Mouse (Mus musculus) heart, postnatal 10 days (tissue): Measurements from ENCODE around the gene Fam69a. TPM values are rescaled to one million over a fixed set of nuclear protein-coding genes. Genes with fewer than 3 reads are reported as not detected.
"Not testable (repeated sequence)": the region's sequence is repeated elsewhere in the genome, so short reads cannot be mapped to it uniquely, and the experiment has no call there.

Experiments used
- DNase-seq, 2 experiments: peaks; one replicate each; pipeline ENCODE4 v3.0.0; 2021
- intact Hi-C: fragments of 180-260 bp; cut with DNase I; formaldehyde crosslinking; loops from one replicate; pipeline ENCODE4 v1.15.1; 2025
- total RNA-seq, 2 experiments: library from RNA; stranded (reverse); gene quantifications; 2 replicates each; pipeline ENCODE4 v1.2.3; 2021

Fam69a gene
- total RNA-seq, 2 experiments from 2014 or later, result 9.0 to 10.4 TPM

- intact Hi-C loops, result loop anchor here (1.0 to 5.0 kb wide), 2 partner anchors 46 to 65 kb away; no protein-coding TSS in a partner anchor
- peak; percentile 66 to 70 for DNase-seq
Observed at GRCm38 (mm10) chr5:107986255-107986966, 474 bp downstream of the Fam69a start.

DNA sequence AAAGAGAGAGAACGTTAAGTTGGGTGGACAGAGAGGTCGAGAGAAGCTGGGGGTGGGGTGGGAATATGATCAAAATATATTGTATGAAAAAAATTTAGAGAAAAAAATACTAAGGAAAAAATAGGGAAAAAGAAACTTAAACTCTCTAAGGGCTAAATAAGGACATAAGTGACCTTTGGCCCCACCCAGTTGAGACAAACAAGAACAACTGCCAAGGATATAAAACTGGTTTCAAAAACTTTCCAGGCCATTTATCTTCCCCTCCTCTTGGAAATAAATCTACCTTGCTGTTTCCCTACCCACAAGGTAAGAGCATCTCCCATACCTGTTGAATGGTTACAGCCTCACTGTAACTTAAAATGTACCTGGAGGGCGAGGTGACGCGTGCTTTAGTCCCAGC lies 2.9 kb downstream of the Fam69a start:
- intact Hi-C loops, result no loop called here
- no peak for DNase-seq

GRCm38 (mm10) chr5:107982016-107982415 lies 4.9 kb downstream of the Fam69a start:
- intact Hi-C loops, result no loop called here
- DNase-seq, result no peak

GRCm38 (mm10) chr5:107979901-107980300 lies 7.0 kb downstream of the Fam69a start:
- intact Hi-C loops, result no loop called here
- no peak for DNase-seq

- intact Hi-C loops, result no loop called here
- DNase-seq, result no peak
Observed at GRCm38 (mm10) chr5:107978289-107979035, 8.4 kb downstream of the Fam69a start.

DNA sequence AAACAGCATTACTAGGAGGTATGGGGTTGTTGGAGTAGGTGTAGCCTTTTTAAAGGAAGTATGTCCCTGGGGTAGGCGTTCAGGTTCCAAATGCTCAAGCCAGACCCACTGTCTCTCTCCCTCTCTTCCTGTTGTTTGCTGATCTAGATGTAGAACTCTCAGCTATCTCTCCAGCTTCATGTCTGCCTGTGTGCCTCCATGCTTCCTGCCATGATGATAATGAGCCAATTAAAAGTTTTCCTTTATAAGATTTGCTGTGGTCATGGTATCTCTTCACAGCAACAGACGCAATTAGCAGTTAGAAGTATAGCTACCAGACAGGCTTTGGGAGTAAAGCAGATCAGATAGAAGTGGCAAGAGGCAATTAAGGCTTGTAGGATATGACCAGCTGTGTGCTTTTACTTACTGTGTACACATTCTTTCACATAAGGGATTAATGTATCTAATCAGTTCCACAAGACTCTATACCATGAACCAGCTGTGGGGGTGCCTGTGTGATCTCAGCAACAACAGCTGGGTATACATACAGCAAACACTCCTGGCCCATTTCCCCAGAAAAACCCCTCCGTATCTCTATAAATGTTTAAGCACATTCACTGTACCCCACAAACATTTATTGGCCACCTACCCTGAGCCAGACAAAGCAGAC lies 9.1 kb downstream of the Fam69a start:
- intact Hi-C loops, result no loop called here
- no peak for DNase-seq

GRCm38 (mm10) chr5:107973310-107973709 lies 13.6 kb downstream of the Fam69a start:
- intact Hi-C loops, result no loop called here
- no peak for DNase-seq

GRCm38 (mm10) chr5:107972444-107973272 lies 14.2 kb downstream of the Fam69a start:
- DNase-seq, result no peak
- intact Hi-C loops, result no loop called here

DNA sequence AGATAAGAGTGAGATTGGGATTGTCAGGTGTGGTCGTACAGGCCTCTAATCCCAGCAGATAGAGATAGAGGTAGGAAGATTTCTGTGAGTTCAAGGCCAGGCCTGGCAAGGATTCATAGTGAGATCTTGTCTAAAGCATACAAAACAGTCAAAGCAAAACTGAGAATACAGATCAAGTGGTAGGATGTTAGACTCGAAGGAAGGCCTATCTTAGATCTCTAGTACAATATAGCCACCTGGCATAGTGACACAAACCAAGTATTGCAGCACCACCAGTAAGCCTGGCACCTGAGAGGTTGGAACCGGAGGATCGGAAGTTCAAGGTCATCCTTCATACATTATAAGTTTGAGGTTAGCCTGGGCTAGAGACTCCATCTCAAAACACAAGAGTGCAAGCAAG lies 15.8 kb downstream of the Fam69a start:
- intact Hi-C loops, result no loop called here

GRCm38 (mm10) chr5:107969818-107970217 lies 17.1 kb downstream of the Fam69a start:
- intact Hi-C loops, DNase-seq: not testable (repeated sequence)

More for the DNA sequence above, 15.8 kb downstream of the Fam69a start:
- DNase-seq, result no peak

GRCm38 (mm10) chr5:107968079-107968478 lies 18.8 kb downstream of the Fam69a start:
- DNase-seq, result no peak
- intact Hi-C loops, result no loop called here

DNA sequence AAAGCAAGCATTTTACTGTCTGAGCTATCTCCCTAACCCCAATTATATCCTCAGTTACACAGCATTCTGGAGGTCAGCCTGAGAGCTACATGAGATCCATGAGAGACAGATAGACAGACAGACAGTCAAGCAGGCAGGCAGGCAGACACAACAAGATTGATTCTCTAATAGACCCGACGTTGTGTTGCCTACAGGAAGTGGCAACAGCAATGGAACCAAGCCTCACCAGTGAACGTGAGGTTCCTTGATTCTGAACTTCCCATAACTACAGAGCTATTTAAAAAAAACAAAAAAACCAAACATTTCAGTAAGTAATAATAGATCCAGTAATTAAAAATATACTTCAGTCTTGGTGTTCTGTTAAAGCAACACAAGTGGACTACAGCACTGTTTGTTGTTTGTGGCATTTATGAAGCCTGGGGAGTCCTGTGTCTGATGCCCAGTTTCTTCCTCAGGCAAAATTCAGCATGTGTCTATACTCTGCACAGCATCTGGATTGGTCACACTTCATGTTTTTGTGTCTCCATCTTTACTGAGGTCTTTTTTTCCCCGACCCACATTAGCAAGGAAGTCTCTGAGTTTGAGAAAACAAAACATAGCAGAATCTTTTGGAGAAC lies 19.9 kb downstream of the Fam69a start:
- no peak for DNase-seq
- intact Hi-C loops, result no loop called here

GRCm38 (mm10) chr5:107966156-107966555 lies 20.7 kb downstream of the Fam69a start:
- intact Hi-C loops, result no loop called here
- DNase-seq, result no peak

- intact Hi-C loops, result no loop called here
Observed at GRCm38 (mm10) chr5:107965355-107965991, 21.4 kb downstream of the Fam69a start.

GRCm38 (mm10) chr5:107964031-107964758 lies 22.7 kb downstream of the Fam69a start:
- no peak for DNase-seq
- intact Hi-C loops, result no loop called here

More at GRCm38 (mm10) chr5:107965355-107965991, 21.4 kb downstream of the Fam69a start:
- no peak for DNase-seq

GRCm38 (mm10) chr5:107961438-107962251 lies 25.2 kb downstream of the Fam69a start:
- DNase-seq, result peak; percentile 51 to 61
- intact Hi-C loops, result no loop called here

DNA sequence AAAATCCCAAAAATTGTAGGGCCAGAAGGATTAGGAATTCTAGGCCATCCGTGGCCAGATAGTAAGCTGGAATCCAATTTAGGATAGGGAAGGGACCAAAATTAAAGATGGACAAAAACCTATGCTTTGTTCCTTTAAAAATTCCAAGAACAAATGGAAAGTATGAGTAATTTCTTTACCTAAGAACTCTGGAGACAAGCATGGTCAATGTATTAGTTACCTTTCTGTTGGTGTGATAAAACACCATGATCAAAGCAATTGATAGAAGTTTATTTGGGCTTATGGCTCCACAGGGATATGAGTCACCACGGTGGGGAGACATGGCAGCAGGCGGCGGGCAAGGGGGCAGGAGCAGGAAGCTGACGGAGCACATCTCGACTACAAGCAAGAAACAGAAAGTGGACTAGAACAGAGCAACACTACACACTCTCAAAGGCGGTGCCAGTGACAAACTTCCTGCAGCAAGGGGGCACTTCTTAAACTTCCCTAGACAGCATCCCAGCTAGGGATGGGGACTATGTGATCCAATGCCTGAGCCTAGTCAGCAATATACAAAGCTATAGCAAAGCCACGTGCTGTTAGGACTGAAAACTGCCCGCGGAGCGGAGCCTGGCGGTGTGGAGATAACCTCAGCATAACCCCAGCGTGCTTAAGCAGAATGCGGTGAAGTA lies 26.2 kb downstream of the Fam69a start:
- intact Hi-C loops, result no loop called here
- DNase-seq, result peak in 1 of 2 experiments; percentile 36
